Mouse (Mus musculus) midbrain, embryonic 13.5 days (tissue): Measurements from ENCODE around the gene Ttpal. TPM values are rescaled to one million over a fixed set of nuclear protein-coding genes. Genes with fewer than 3 reads are reported as not detected.
A peak's percentile ranks its signal among the peaks of the same experiment; 100 is the strongest.

Source experiments
- ATAC-seq: fragments of 200-750 bp; cut with Nextera tagmentation; 2 replicates; pipeline ENCODE4 v1.8.0; 2017; ENCODE audit warnings: mild to moderate bottlenecking, moderate TSS enrichment, moderate library complexity
- H3K27ac ChIP-seq: fragments of 300-500 bp; sonication (generic); 2 replicates; pipeline ENCODE4 v1.5.1; 2015; ENCODE audit warnings: inconsistent platforms, mild to moderate bottlenecking, moderate library complexity
- H3K27me3 ChIP-seq: fragments of 300-500 bp; sonication (generic); 2 replicates; pipeline ENCODE4 v1.6.1; 2015; ENCODE audit warnings: mild to moderate bottlenecking, inconsistent platforms
- H3K36me3 ChIP-seq: fragments of 300-500 bp; sonication (generic); 2 replicates; pipeline ENCODE4 v1.6.1; 2015; ENCODE audit warnings: mild to moderate bottlenecking, inconsistent platforms
- H3K4me1 ChIP-seq: fragments of 300-500 bp; sonication (generic); replicated peaks from 2 replicates; pipeline ENCODE4 v1.6.1; 2015; ENCODE audit warnings: inconsistent platforms
- H3K4me2 ChIP-seq: fragments of 300-500 bp; sonication (generic); replicated peaks from 2 replicates; pipeline ENCODE4 v1.6.1; 2015; ENCODE audit warnings: moderate library complexity, mild to moderate bottlenecking, inconsistent platforms
- H3K4me3 ChIP-seq: fragments of 300-500 bp; sonication (generic); replicated peaks from 2 replicates; pipeline ENCODE4 v1.5.1; 2015; ENCODE audit warnings: mild to moderate bottlenecking, inconsistent platforms
- H3K9ac ChIP-seq: fragments of 300-500 bp; sonication (generic); replicated peaks from 2 replicates; pipeline ENCODE4 v1.6.1; 2015; ENCODE audit warnings: mild to moderate bottlenecking, inconsistent platforms
- H3K9me3 ChIP-seq: fragments of 300-500 bp; sonication (generic); 2 replicates; pipeline ENCODE4 v1.6.1; 2016; ENCODE audit warnings: mild to moderate bottlenecking, inconsistent platforms
- WGBS: fragments of 180-500 bp; shearing (Covaris S2); methylation state at CpG from one replicate; pipeline ENCODE4 v1.1.7; 2015; 5-methylcytosine and 5-hydroxymethylcytosine counted together
- polyA plus RNA-seq: library from polyadenylated mRNA; unstranded; fragments of >200 nt; fragmentation: Nextera tagmentation; extraction: Ambion mirVana; gene quantifications from 2 replicates; pipeline ENCODE4 v1.2.1, GENCODE M21; 2015

Ttpal gene
- polyA plus RNA-seq, 1 experiment from 2014 or later: 50.2 TPM

- H3K27ac ChIP-seq: no peak overlapping the region; the same call in 1 of the 2 replicates
- H3K4me2 ChIP-seq: no peak overlapping the region
- H3K27me3 ChIP-seq: no peaks in the 10 kb centered on the region
- H3K4me1 ChIP-seq: no peaks in the 10 kb centered on the region
- no peaks in the 10 kb centered on the region for H3K9me3 ChIP-seq
- H3K36me3 ChIP-seq: no peaks in the 10 kb centered on the region
- 85% methylated on average over 13 of the region's 13 CpGs for WGBS
- H3K9ac ChIP-seq: no peak overlapping the region
- H3K4me3 ChIP-seq: no peak overlapping the region
- no peak for ATAC-seq
These were observed 5.8 kb upstream of the Ttpal start for GRCm38 (mm10) chr2:163596057-163596872.

DNA sequence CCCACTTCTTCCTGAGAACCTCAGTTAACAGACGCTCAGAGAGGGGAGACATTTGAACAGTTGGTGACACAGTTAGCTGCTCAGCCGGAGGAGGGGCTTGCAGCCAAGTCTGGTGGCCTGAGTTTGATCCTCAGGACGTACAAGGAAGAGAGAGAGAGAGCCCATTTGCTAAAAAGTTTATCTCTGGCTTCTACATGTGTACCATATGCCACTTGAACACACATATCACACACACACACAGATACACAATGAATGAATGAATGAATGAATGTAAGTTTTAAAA lies 5.3 kb upstream of the Ttpal start:
- WGBS: 65% methylated on average over 3 of the region's 3 CpGs
- H3K36me3 ChIP-seq: no peaks in the 10 kb centered on the region
- peaks cover 4% of the 10 kb centered on the region for H3K4me1 ChIP-seq
- no peak overlapping the region for H3K9ac ChIP-seq
- H3K4me2 ChIP-seq: no peak overlapping the region
- H3K4me3 ChIP-seq: no peak overlapping the region
- no peak overlapping the region; the same call in 1 of the 2 replicates for H3K27ac ChIP-seq
- no peak for ATAC-seq
- no peaks in the 10 kb centered on the region for H3K27me3 ChIP-seq
- H3K9me3 ChIP-seq: no peaks in the 10 kb centered on the region

GRCm38 (mm10) chr2:163597661-163598060 lies 4.5 kb upstream of the Ttpal start:
- no peak overlapping the region for H3K9ac ChIP-seq
- 57% methylated on average over 4 of the region's 4 CpGs for WGBS
- no peaks in the 10 kb centered on the region for H3K36me3 ChIP-seq
- peaks cover 5% of the 10 kb centered on the region for H3K4me1 ChIP-seq
- no peak overlapping the region for H3K4me2 ChIP-seq
- H3K27ac ChIP-seq: no peak overlapping the region
- no peak for ATAC-seq
- no peaks in the 10 kb centered on the region for H3K27me3 ChIP-seq
- H3K4me3 ChIP-seq: no peak overlapping the region
- no peaks in the 10 kb centered on the region for H3K9me3 ChIP-seq

DNA sequence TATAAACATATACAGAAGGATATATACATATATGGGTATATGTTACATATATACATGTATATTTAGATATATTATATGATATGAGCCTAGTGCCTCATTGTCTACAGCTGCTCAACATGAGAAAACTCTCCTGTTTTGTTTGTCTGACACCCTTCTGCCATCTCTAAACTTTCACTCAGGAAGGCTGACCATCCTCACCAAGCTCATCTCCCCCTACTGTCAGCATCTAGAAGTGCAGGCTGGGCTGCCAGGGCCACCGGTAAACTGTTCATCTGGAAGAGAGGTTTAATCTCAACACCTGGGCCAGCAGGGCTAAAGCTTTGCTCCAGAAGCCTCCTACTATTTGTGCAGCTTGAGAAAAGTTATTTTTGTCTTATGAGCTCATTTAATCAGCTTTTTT lies 2.9 kb upstream of the Ttpal start:
- H3K4me1 ChIP-seq: peaks cover 18% of the 10 kb centered on the region
- ATAC-seq: no peak
- H3K9me3 ChIP-seq: no peaks in the 10 kb centered on the region
- H3K27ac ChIP-seq: no peak overlapping the region
- H3K4me2 ChIP-seq: no peak overlapping the region
- WGBS: 3% methylated on average over 1 of the region's 1 CpGs
- H3K4me3 ChIP-seq: no peak overlapping the region
- no peak overlapping the region for H3K9ac ChIP-seq
- no peaks in the 10 kb centered on the region for H3K27me3 ChIP-seq
- no peaks in the 10 kb centered on the region for H3K36me3 ChIP-seq

GRCm38 (mm10) chr2:163601066-163601465 lies 1.0 kb upstream of the Ttpal start:
- no peaks in the 10 kb centered on the region for H3K27me3 ChIP-seq
- H3K36me3 ChIP-seq: no peaks in the 10 kb centered on the region
- peaks cover 18% of the 10 kb centered on the region for H3K4me1 ChIP-seq
- no peak overlapping the region for H3K4me2 ChIP-seq
- H3K4me3 ChIP-seq: no peak overlapping the region
- WGBS: 93% methylated on average over 7 of the region's 7 CpGs
- no peak overlapping the region for H3K9ac ChIP-seq
- no peak overlapping the region for H3K27ac ChIP-seq
- no peak for ATAC-seq
- no peaks in the 10 kb centered on the region for H3K9me3 ChIP-seq

GRCm38 (mm10) chr2:163601712-163602100 lies 408 bp upstream of the Ttpal start:
- Histone ChIP-seq H3K9ac (no peak overlapping the region), H3K4me2 (peak overlapping the region; percentile 97), H3K27ac (no peak overlapping the region), H3K4me1 (peaks cover 18% of the 10 kb centered on the region), H3K27me3 (no peaks in the 10 kb centered on the region), H3K4me3 (peak overlapping the region; percentile 89), H3K9me3 (no peaks in the 10 kb centered on the region), H3K36me3 (no peaks in the 10 kb centered on the region)
- ATAC-seq: no peak
- 77% methylated on average over 7 of the region's 7 CpGs for WGBS

DNA sequence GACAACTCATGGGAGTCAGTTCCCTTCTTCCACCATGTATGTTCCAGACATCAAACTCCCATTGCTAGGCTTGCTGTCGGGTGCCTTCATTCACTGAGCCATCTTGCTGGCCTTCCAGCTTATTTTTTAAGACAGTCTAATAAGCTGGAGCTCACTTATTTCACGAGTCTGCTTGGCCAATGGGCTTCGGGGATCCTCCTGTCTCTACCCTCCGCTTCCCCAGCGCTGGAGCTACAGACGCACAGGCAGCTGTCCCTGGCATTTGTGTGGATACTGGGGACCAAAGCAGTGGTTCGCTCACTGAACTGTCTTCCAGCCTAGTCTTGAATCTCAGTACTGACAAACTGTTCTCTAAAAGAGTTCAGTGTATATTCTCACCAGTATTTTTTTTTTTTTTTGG lies 4.0 kb downstream of the Ttpal start:
- Histone ChIP-seq H3K4me3 (no peak overlapping the region), H3K9me3 (no peaks in the 10 kb centered on the region), H3K9ac (no peak overlapping the region), H3K4me2 (no peak overlapping the region), H3K27ac (no peak overlapping the region), H3K27me3 (no peaks in the 10 kb centered on the region), H3K4me1 (peaks cover 18% of the 10 kb centered on the region), H3K36me3 (peaks cover 28% of the 10 kb centered on the region)
- 90% methylated on average over 7 of the region's 7 CpGs for WGBS
- ATAC-seq: no peak

DNA sequence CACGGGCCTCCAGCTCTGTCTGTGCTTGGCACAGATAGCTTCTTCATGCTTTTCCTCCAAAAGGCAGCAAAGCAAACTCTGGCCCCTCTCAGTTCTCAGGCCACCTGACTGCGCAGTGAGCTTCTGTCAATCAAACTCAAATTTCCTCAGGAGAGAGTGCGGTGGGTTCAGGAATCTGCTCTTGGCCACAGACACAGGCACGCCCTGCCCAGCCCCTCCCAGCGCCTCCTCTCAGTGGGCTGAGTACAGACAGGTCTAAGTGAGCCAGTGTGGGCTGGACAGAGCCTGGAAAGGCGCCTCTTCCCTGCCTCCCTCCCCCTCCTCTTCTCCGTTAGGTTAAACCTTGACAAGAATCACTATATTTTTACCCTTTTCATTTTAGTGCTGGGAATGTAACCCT lies 5.9 kb downstream of the Ttpal start:
- 95% methylated on average over 7 of the region's 7 CpGs for WGBS
- Histone ChIP-seq H3K27me3 (no peaks in the 10 kb centered on the region), H3K9me3 (no peaks in the 10 kb centered on the region)

DNA sequence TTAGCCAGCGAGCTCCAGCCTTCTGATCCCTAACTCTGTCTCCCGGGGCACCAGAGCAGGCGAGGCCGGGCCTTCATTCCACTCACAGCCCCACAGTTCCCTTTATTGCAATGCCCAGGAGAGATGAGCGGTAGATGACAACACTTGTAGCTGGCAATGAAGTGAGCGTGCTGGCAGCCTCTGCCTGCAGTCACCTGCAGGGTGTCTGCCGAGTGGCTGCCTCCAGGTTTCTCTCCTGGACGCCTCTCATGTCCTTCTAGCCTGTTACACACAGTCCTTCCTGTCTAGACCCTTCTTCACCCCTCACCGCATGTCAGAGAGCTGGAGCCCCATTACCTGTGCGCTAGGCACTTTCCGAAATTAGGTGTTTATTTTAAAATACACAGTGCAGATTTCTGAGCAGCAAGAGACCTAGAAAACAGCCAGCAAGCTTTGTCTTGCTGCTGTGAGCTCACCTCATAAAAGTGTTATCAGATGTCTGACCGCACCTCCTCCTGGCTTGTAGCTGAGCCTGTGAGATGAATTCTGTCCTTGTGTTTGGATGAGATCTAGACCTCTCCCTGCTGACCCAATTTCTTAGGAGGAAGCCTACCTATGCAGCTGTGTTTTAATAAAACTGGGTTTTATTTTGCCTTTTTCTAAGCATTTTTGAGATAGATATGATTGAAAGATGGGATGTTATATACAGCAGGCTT lies 7.3 kb downstream of the Ttpal start:
- H3K4me2 ChIP-seq: no peak overlapping the region
- no peak for ATAC-seq
- H3K4me3 ChIP-seq: no peak overlapping the region
- no peak overlapping the region for H3K27ac ChIP-seq
- no peaks in the 10 kb centered on the region for H3K9me3 ChIP-seq
- no peaks in the 10 kb centered on the region for H3K27me3 ChIP-seq
- H3K9ac ChIP-seq: no peak overlapping the region
- H3K4me1 ChIP-seq: no peaks in the 10 kb centered on the region
- WGBS: 88% methylated on average over 12 of the region's 12 CpGs
- peaks cover 59% of the 10 kb centered on the region for H3K36me3 ChIP-seq

More for the DNA sequence above, 5.9 kb downstream of the Ttpal start:
- Histone ChIP-seq H3K9ac (no peak overlapping the region), H3K4me1 (peaks cover 9% of the 10 kb centered on the region), H3K27ac (no peak overlapping the region), H3K36me3 (peaks cover 44% of the 10 kb centered on the region), H3K4me2 (no peak overlapping the region), H3K4me3 (no peak overlapping the region)
- no peak for ATAC-seq

- Histone ChIP-seq H3K9me3 (no peaks in the 10 kb centered on the region), H3K4me2 (no peak overlapping the region), H3K4me1 (no peaks in the 10 kb centered on the region), H3K4me3 (no peak overlapping the region), H3K36me3 (peaks cover 76% of the 10 kb centered on the region), H3K27ac (no peak overlapping the region), H3K27me3 (no peaks in the 10 kb centered on the region), H3K9ac (no peak overlapping the region)
- ATAC-seq: no peak
- 81% methylated on average over 9 of the region's 9 CpGs for WGBS
These were observed 9.1 kb downstream of the Ttpal start for GRCm38 (mm10) chr2:163611176-163611575.

GRCm38 (mm10) chr2:163613206-163613605 lies 11.1 kb downstream of the Ttpal start:
- Histone ChIP-seq H3K4me1 (no peaks in the 10 kb centered on the region), H3K27ac (no peak overlapping the region), H3K36me3 (peaks cover 76% of the 10 kb centered on the region), H3K27me3 (no peaks in the 10 kb centered on the region), H3K9me3 (no peaks in the 10 kb centered on the region), H3K4me2 (no peak overlapping the region), H3K9ac (no peak overlapping the region), H3K4me3 (no peak overlapping the region)
- no peak for ATAC-seq
- WGBS: 93% methylated on average over 5 of the region's 5 CpGs

DNA sequence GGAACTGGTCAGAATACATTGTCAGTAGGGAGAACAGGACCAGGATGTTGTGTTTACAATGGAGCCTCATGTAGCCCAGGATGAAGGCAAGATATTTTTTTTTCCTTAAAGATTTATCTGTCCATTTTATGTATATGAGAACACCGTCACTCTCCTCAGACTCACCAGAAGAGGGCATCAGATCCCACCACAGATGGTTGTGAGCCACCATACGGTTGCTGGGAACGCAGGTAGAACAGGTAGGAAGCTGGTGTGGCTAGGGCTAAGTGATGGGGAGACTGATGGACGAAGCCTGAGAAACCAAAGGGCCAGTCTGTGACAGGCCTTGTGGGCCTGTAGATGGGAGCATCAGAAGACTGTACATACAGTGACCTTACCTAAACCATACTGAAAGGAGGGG lies 11.9 kb downstream of the Ttpal start:
- no peak overlapping the region for H3K4me2 ChIP-seq
- no peak overlapping the region for H3K4me3 ChIP-seq
- no peak overlapping the region for H3K9ac ChIP-seq
- no peaks in the 10 kb centered on the region for H3K27me3 ChIP-seq
- H3K36me3 ChIP-seq: peaks cover 83% of the 10 kb centered on the region
- no peaks in the 10 kb centered on the region for H3K9me3 ChIP-seq
- 91% methylated on average over 4 of the region's 4 CpGs for WGBS
- no peak for ATAC-seq
- no peak overlapping the region for H3K27ac ChIP-seq
- H3K4me1 ChIP-seq: no peaks in the 10 kb centered on the region
